Mouse (Mus musculus) mouse embryonic stem cell (cell line): ENCODE data around the gene Hoxd10.

Experiments
- in situ Hi-C, 2 experiments: fragments of 300-500 bp; cut with MboI; formaldehyde crosslinking; loops; 1 replicate in 1 of 2; 3 replicates in 1 of 2; pipeline ENCODE4 v1.14.3; 2019 to 2020; ENCODE audit warnings: low sequenced_read_pairs in 2 of 2, low pct_unique_long_range_greater_than_20kb in 1 of 2, mixed read lengths in 1 of 2; ENCODE audit not compliant: unreplicated experiment in 1 of 2

Hoxd10 gene

DNA sequence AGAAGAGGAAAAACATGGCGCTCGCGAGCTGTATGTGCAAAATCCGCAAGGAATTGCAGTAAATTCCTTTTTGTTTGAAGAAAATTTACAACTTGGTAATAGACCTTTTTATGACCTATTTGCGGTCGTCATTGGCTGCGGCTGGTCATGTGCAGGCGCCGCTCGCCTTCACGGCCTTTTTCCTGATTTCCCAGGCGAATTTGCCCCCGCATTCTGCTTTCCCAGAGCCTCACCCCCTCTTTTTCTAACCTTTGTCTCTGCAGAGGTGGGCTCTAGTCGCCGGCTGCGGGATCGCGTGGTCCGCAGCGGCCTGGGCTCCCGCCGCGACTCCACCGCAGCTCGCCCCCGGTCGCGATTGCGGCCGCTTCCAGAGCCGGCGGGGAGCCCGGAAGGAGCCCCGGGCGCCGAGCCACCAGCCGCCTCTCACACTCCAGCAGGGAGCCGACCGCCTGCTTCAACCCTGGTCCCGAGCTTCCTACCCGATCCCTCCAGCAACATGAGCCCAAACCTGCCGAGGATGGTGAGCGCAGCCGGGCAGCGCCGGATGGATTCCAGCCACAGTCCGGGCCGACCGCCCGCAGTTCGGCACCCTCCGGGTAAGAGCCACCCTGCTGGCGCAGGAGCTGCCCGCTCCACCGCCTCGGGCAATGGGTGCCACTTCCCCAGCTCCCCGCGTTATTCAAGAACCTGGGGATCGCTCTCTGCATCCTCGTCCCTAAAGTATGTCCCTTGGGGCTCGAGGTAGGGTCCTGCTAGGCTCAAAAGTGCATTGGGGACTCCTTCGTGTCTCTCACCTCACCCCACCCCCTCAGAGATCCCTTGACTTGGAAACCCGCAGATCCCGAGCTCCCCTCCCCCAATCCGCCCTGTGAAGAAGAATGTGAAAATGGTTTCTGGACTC is 20.2 kb downstream of the Hoxd10 start, which contains the start of the genes Hoxd3 and Hoxd4:
Gene Hoxd3 (plus strand): TSS at position 207 of the 901 bp plus-strand sequence.
Gene Hoxd4 (plus strand): TSS at position 209 of the 901 bp plus-strand sequence.
- in situ Hi-C loops = no loop called here

GRCm38 (mm10) chr2:74713239-74714150 is 21.8 kb downstream of the Hoxd10 start:
- in situ Hi-C loops = no loop called here

DNA sequence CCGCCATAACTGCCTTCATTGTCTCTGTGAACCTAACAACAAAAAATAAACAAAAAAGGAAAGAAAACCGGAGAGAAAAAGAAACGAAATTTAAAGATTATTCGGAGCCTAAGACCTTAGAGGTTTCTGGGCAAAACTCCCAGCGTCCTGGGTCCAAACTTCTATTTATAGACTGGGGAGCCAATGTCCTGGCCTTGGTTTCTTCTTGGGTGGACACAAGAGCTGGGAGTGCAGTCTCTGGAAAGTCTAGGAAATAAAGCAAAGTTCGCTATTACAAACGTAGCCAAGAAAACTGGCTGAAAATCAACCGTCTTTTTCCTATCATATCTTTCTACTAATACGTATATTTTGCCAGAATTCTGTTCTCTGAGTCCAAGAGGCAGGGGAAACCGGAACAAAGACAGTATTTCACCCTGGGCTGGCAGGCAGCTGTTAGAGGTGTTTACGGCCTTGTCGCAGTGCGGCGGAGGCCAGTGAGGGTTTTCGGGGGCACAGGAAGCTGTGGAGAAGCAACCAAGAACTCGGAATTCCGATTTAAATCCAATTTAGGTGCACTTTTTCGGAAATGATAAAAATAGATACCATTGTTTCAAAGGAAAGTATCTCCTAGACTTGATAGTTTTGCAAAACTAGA is 22.5 kb downstream of the Hoxd10 start:
- in situ Hi-C loops = no loop called here

DNA sequence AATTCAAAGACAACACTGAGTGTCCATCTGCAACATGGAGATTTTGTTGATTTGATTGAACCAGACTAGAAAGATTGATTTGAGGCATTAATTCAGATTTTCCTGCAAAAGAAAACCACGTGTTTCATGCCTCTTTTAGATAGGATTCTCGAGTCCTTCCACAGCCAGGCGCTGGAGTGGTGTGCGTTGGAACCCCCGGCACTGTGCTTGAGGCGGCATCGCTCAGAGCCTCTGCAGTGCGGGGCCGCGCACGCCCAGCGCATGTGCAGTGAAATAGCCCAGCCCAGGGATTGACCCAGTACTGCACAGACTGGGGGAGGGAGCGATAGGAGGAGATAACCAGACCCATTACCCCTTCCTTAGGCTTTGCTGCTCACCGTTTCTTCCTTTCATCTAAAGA is 23.2 kb downstream of the Hoxd10 start:
- in situ Hi-C loops = no loop called here

GRCm38 (mm10) chr2:74715504-74716241 is 23.9 kb downstream of the Hoxd10 start:
- in situ Hi-C loops = no loop called here

GRCm38 (mm10) chr2:74720384-74720783 is 28.7 kb downstream of the Hoxd10 start:
- in situ Hi-C loops = no loop called here

DNA sequence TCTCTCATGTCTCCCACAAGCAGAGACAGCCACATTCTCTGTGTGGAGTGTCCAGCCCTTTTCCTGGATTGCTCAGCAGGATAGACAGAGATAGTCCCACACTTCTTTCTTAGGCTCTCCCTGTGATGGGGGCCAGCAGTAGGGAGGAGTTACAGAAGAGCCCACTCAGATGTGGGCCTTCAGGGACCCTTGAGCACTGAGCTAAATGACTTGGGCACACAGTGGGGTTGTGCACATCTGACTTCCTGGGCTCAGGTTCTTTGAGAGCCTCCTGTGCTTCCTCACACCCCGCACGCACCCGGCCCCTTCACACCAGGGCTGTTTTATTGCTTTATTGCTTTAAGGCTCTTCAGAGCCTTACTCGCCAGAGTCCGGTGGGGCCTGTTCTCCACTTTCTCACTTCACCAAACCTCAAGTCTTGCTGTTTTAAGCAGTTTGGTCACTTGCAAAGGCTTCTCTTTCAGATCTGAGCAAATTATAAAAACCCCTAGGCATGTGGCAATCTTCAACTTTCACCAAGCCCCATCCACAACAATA is 29.3 kb downstream of the Hoxd10 start:
- in situ Hi-C loops = no loop called here

DNA sequence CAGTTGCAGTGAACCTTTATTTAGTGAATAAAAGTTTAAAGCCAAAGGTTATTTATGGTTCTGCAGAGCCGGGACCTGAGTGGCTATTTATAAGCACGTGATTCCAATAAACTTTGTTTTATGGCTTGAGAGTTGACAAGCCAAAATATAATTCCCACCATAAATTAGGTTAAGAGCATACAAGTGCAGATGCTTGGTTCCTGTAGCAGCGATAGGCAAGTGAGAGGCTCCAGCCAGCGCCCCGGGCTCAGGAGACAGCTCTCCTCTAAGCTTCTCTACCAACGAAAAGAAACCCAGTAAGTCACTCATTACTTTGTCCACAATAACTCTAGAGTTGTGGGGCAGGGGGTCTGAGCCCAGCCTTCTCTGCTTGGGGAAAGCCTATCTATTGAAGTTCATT is 30.2 kb downstream of the Hoxd10 start:
- in situ Hi-C loops = no loop called here

DNA sequence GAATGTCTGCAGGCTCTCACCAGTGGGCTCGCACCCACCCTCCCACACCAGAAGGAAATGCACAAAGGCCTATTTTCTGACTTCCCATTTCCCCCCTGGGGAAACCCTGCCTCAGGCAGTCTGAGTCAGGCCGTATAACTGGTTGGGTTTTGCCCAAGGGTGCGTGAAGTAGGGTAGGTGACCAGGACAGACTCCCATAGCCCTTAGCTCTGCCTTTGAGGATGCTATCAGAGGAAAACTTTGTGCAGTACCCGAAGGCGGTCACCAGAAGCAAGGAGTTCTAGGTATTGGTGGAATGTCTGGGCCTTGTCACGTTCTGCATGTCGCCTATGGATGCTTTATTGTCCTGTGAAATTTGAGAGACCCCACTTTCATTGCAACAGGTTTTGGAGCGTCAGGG is 31.2 kb downstream of the Hoxd10 start:
- in situ Hi-C loops = no loop called here

GRCm38 (mm10) chr2:74724244-74725015 is 32.7 kb downstream of the Hoxd10 start:
- in situ Hi-C loops = no loop called here

DNA sequence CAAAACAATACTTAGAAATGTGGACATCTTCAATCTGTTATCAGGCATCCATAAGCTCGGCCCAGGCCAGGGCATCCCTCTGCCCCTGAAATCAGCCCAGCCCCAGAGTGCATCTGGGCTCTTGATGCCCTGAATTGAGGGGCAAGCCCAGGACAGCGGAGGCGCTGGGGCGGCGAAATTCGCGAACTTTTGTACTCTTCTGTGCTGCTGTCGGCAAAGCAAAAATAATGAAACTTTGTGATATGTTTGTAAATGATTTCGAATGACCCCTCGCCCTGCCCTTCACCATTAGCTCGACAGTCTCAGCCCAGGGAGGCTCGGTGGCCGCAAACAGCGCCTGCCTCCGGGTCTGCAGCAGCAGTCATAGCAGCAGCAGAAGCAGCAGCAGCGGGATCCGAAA is 33.4 kb downstream of the Hoxd10 start:
- in situ Hi-C loops = no loop called here

DNA sequence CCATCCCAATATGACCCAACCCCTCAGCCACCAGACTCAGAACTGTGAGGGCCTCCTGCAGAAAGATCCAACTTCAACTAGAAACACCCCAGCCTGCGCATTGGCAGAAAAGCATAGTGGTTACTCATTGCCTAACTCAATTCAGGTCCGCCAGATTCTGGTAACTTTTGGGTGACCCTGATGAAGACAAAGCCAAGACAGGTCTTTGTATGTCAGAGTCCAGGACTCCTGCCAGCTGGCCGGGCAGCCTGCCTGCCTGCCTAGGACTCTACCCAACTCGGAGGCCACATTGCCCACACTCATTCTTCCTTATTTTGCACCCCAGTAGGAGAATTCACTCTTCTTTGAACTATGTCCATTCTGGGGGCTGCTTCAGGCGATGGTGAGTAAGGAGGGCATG is 34.8 kb downstream of the Hoxd10 start, which contains the start of gene Gm28230:
Gene Gm28230 (plus strand): TSS at position 178 of the 400 bp plus-strand sequence.
- in situ Hi-C loops = no loop called here

DNA sequence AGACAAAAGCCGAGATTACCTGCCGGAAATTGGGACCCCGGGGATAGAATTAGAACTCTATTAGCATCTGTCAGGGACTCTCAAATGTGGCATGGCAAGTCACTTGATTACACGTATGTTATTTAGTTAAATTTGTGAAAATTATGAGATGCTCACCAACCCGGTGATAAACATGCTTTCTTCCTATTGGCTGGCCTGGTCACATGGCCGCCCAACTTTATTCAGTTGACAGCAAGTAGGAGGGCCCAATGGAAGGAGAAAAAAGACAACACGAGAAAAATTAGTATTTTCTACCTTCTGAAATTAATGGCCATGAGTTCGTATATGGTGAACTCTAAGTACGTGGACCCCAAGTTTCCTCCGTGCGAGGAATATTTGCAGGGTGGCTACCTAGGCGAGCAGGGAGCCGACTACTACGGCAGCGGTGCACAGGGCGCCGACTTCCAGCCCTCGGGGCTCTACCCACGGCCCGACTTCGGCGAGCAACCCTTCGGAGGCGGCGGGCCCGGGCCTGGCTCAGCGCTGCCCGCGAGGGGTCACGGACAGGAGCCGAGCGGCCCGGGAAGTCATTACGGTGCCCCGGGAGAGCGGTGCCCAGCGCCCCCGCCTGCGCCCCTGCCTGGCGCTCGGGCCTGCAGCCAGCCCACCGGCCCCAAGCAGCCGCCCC is 35.4 kb downstream of the Hoxd10 start:
- in situ Hi-C loops = no loop called here

- in situ Hi-C loops = no loop called here
These were observed 36.0 kb downstream of the Hoxd10 start for GRCm38 (mm10) chr2:74727640-74728302.

DNA sequence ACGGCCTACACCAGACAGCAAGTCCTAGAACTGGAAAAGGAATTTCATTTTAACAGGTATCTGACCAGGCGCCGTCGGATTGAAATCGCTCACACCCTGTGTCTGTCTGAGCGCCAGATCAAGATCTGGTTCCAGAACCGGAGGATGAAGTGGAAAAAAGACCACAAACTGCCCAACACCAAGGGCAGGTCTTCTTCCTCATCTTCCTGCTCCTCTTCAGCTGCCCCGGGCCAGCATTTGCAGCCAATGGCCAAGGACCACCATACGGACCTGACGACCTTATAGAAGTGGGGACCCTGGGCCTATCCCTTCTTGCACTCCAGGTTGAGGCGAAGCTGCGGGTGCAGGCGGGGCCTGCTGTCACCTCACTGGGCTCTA is 36.6 kb downstream of the Hoxd10 start:
- in situ Hi-C loops = no loop called here

- in situ Hi-C loops = loop anchor here in 1 of 2 experiments (10.0 kb wide), 1 partner anchor 46 kb away; no protein-coding TSS in a partner anchor
These were observed 38.6 kb downstream of the Hoxd10 start for GRCm38 (mm10) chr2:74730331-74730730.
